Mouse (Mus musculus) adrenal gland, adult (tissue): ENCODE measurements around the gene Hdgf.

Source experiments
- DNase-seq, 2 experiments: peaks; one replicate each; pipeline ENCODE4 v3.0.0; 2022 to 2023; ENCODE audit warnings: low spot score in 1 of 2; ENCODE audit not compliant: inconsistent age in 2 of 2

Gene Hdgf

GRCm38 (mm10) chr3:87944838-87945600 is 38.9 kb downstream of the Hdgf start:
- no peak for DNase-seq

GRCm38 (mm10) chr3:87945781-87946540 is 39.8 kb downstream of the Hdgf start:
- DNase-seq: no peak

- DNase-seq: no peak
Measured at GRCm38 (mm10) chr3:87946541-87946860, 40.4 kb downstream of the Hdgf start.

GRCm38 (mm10) chr3:87947056-87947810 is 41.1 kb downstream of the Hdgf start:
- DNase-seq: peak in 1 of 2 experiments; percentile 50

- peak in 1 of 2 experiments; percentile 32 for DNase-seq
Measured at GRCm38 (mm10) chr3:87947811-87948199, 41.7 kb downstream of the Hdgf start.

GRCm38 (mm10) chr3:87948378-87949265 is 42.5 kb downstream of the Hdgf start, which contains the start of gene Crabp2:
Gene Crabp2, plus strand, starts transcription at chr3:87948666.
- peak in 1 of 2 experiments; percentile 46 for DNase-seq

- no peak for DNase-seq
Measured at GRCm38 (mm10) chr3:87949266-87949954, 43.3 kb downstream of the Hdgf start.

GRCm38 (mm10) chr3:87949955-87950515 is 43.9 kb downstream of the Hdgf start:
- no peak for DNase-seq

GRCm38 (mm10) chr3:87951946-87952345 is 45.8 kb downstream of the Hdgf start:
- DNase-seq: no peak

- no peak for DNase-seq
Measured at GRCm38 (mm10) chr3:87952440-87952839, 46.3 kb downstream of the Hdgf start.

GRCm38 (mm10) chr3:87958056-87958455 is 51.9 kb downstream of the Hdgf start:
- no peak for DNase-seq

GRCm38 (mm10) chr3:87958476-87958875 is 52.4 kb downstream of the Hdgf start:
- no peak for DNase-seq

GRCm38 (mm10) chr3:87958967-87959366 is 52.8 kb downstream of the Hdgf start:
- DNase-seq: no peak

- DNase-seq: no peak
Measured at GRCm38 (mm10) chr3:87959371-87959770, 53.2 kb downstream of the Hdgf start.

- DNase-seq: no peak
Measured at GRCm38 (mm10) chr3:87960191-87960585, 54.1 kb downstream of the Hdgf start.

GRCm38 (mm10) chr3:87960586-87961191 is 54.6 kb downstream of the Hdgf start:
- peak; percentile 87 to 94 for DNase-seq
